Mouse (Mus musculus): ENCODE measurements around the gene Gm43738.
A peak's percentile ranks its signal among the peaks of the same experiment; 100 is the strongest.
"Not testable (repeated sequence)": the region's sequence is repeated elsewhere in the genome, so short reads cannot be mapped to it uniquely, and the experiment has no call there.

Gene Gm43738

GRCm38 (mm10) chr3:89102495-89103290, 1.8 kb upstream of the Gm43738 start:
- DNase-seq (ENCODE audit: low spot score in 2 of 2) = no peak

GRCm38 (mm10) chr3:89101812-89102494, 1.1 kb upstream of the Gm43738 start, which contains the start of gene Fdps:
Fdps (minus strand) TSS chr3:89101959.
- DNase-seq (ENCODE audit: low spot score in 2 of 2) = peak; percentile 93 to 97

- no peak for DNase-seq (ENCODE audit: low spot score in 2 of 2)
Observed at GRCm38 (mm10) chr3:89101459-89101811, 536 bp upstream of the Gm43738 start.

GRCm38 (mm10) chr3:89094021-89094420, 6.9 kb downstream of the Gm43738 start:
- DNase-seq (ENCODE audit: low spot score in 2 of 2) = no peak

- peak; percentile 90 to 92 for DNase-seq (ENCODE audit: low spot score in 2 of 2)
Observed at GRCm38 (mm10) chr3:89093175-89093574, 7.7 kb downstream of the Gm43738 start, which contains the start of gene Rusc1. Rusc1 (minus strand) TSS chr3:89093311.

- DNase-seq (ENCODE audit: low spot score in 2 of 2) = peak in 1 of 2 experiments; percentile 24
Observed at GRCm38 (mm10) chr3:89092509-89093090, 8.3 kb downstream of the Gm43738 start.

GRCm38 (mm10) chr3:89091811-89092508, 8.9 kb downstream of the Gm43738 start:
- no peak for DNase-seq (ENCODE audit: low spot score in 2 of 2)

- peak; percentile 74 to 77 for DNase-seq (ENCODE audit: low spot score in 2 of 2)
Observed at GRCm38 (mm10) chr3:89090694-89091655, 9.9 kb downstream of the Gm43738 start.

GRCm38 (mm10) chr3:89089882-89090591, 10.9 kb downstream of the Gm43738 start:
- peak; percentile 80 to 82 for DNase-seq (ENCODE audit: low spot score in 2 of 2)

- DNase-seq (ENCODE audit: low spot score in 2 of 2) = no peak
Observed at GRCm38 (mm10) chr3:89088974-89089373, 11.9 kb downstream of the Gm43738 start.

GRCm38 (mm10) chr3:89087338-89088110, 13.4 kb downstream of the Gm43738 start:
- DNase-seq (ENCODE audit: low spot score in 2 of 2) = peak in 1 of 2 experiments; percentile 75

GRCm38 (mm10) chr3:89084654-89085190, 16.2 kb downstream of the Gm43738 start:
- DNase-seq (ENCODE audit: low spot score in 2 of 2) = no peak

- no peak for DNase-seq (ENCODE audit: low spot score in 2 of 2)
Observed at GRCm38 (mm10) chr3:89084133-89084532, 16.8 kb downstream of the Gm43738 start.

GRCm38 (mm10) chr3:89082287-89082686, 18.6 kb downstream of the Gm43738 start:
- DNase-seq (ENCODE audit: low spot score in 2 of 2) = not testable (repeated sequence)

- DNase-seq (ENCODE audit: low spot score in 2 of 2) = no peak
Observed at GRCm38 (mm10) chr3:89077383-89077782, 23.5 kb downstream of the Gm43738 start.

GRCm38 (mm10) chr3:89067265-89067664, 33.6 kb downstream of the Gm43738 start:
- no peak for DNase-seq (ENCODE audit: low spot score in 2 of 2)

- no peak for DNase-seq (ENCODE audit: low spot score in 2 of 2)
Observed at GRCm38 (mm10) chr3:89061696-89062095, 39.2 kb downstream of the Gm43738 start.

GRCm38 (mm10) chr3:89058783-89059182, 42.1 kb downstream of the Gm43738 start:
- no peak for DNase-seq (ENCODE audit: low spot score in 2 of 2)

- DNase-seq (ENCODE audit: low spot score in 2 of 2) = no peak
Observed at GRCm38 (mm10) chr3:89058361-89058760, 42.5 kb downstream of the Gm43738 start.
